Mouse (Mus musculus) thymus, adult 2 months (tissue): ENCODE measurements around the gene Chst14.

Source experiments
- CTCF ChIP-seq: fragments of 200-500 bp; IDR thresholded peaks from 2 replicates; pipeline ENCODE4 v1.5.1; 2012; ENCODE audit warnings: mild to moderate bottlenecking, control low read depth, low read length, moderate library complexity, borderline replicate concordance; ENCODE audit not compliant: control insufficient read depth, poor library complexity, insufficient read depth; ENCODE audit errors: extremely low read depth
- POLR2A ChIP-seq: fragments of 200-500 bp; IDR thresholded peaks from 2 replicates; pipeline ENCODE4 v1.6.1; 2012; ENCODE audit warnings: mild to moderate bottlenecking, low read length, control low read depth, moderate library complexity; ENCODE audit not compliant: control insufficient read depth, poor library complexity, insufficient read depth; ENCODE audit errors: extremely low read depth

- TF ChIP-seq POLR2A (no peak), CTCF (no peak)
These were observed 22.5 kb downstream of the Chst14 start for GRCm38 (mm10) chr2:118948818-118949217.
